In the genomic region with DNA sequence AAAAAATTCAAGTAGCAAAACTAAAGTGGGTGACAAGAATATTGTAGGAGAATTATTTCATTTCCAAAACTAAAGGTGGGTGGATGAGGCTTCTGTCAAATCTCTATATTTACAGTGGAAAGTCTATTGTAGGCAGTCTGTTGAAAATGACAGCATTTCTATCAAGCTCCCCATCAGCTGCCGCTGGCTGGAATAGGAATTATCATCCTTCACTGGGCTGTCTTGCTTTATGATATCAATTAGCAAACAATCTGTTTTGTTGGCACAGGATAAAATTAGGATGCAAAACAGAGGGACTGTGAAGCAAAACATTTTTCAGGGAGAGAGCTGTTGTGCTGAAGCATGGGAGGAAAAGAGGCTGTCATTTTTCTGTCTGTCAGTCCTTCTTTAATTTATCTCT, we compare ENCODE assay signal across 14 mouse cellular contexts.
DNase-seq lines count a peak whose midpoint lies in the region; ATAC-seq lines count a peak whose summit lies in the region.
"Had no signal": no experiment of that assay in that cellular context is flagged by ENCODE, and none has a peak within 500 bp of the region (broad histone marks: within the 10 kb centered on the region; RNA-seq: fewer than 3 reads in every experiment).

No protein-coding gene starts in this region.

- no peak overlapping the region for H3K4me3 ChIP-seq in hindbrain, embryonic 15.5 days
- H3K4me3 ChIP-seq in midbrain, embryonic 13.5 days (replicated peaks), result no peak overlapping the region
- H3K4me3 ChIP-seq: embryonic facial prominence, embryonic 15.5 days had no signal

- WGBS in hindbrain, embryonic 15.5 days, result 15% methylated on average over 1 of the region's 1 CpGs
- WGBS in midbrain, embryonic 13.5 days, result 13% methylated on average over 1 of the region's 1 CpGs

- no peak overlapping the region for H3K4me2 ChIP-seq in hindbrain, embryonic 15.5 days
- H3K4me2 ChIP-seq in midbrain, embryonic 13.5 days (replicated peaks), result no peak overlapping the region
- H3K4me2 ChIP-seq: embryonic facial prominence, embryonic 15.5 days; liver, embryonic 11.5 days had no signal

- H3K4me1 ChIP-seq in hindbrain, embryonic 15.5 days (replicated peaks), result peaks cover 8% of the 10 kb centered on the region; the same call in 1 of the 2 replicates
- H3K4me1 ChIP-seq in midbrain, embryonic 13.5 days (replicated peaks), result peaks cover 10% of the 10 kb centered on the region
- H3K4me1 ChIP-seq: embryonic facial prominence, embryonic 15.5 days had no signal

- 0 out of 2 replicates have a peak overlapping the region, but pooled peaks have one; percentile 6 for H3K27ac ChIP-seq in hindbrain, embryonic 15.5 days (replicated peaks)
- peak overlapping the region; percentile 78 for H3K27ac ChIP-seq in midbrain, embryonic 13.5 days
- H3K27ac ChIP-seq: embryonic facial prominence, embryonic 15.5 days had no signal

- H3K27me3 ChIP-seq in hindbrain, embryonic 15.5 days, result no peaks in the 10 kb centered on the region
- H3K27me3 ChIP-seq in midbrain, embryonic 13.5 days, result no peaks in the 10 kb centered on the region
- H3K27me3 ChIP-seq: embryonic facial prominence, embryonic 15.5 days had no signal

- DNase-seq in cerebellum, postnatal 25 days, result peak; percentile 11 to 26
- DNase-seq in cerebellum, adult 18-20 months, result no peak
- peak; percentile 2 to 3 for DNase-seq in cerebellum, postnatal 36 days
- DNase-seq in lung, postnatal 4 days, result no peak
- no peak for DNase-seq in T-cell, adult 2 months (ENCODE audit: low spot score)
- DNase-seq: B cell, adult 2 months; gastrocnemius, postnatal 25 days; heart, postnatal 10 days; kidney, postnatal 10 days had no signal

- peak; percentile 63 for ATAC-seq in hindbrain, embryonic 15.5 days (ENCODE audit: low FRiP score, low read depth)
- ATAC-seq in midbrain, embryonic 13.5 days, result 0 out of 2 replicates have a peak, but pooled peaks have one; percentile 12
- no peak for ATAC-seq in monocyte, adult 5-6 weeks (replicated peaks; ENCODE audit: insufficient number of reproducible peaks, low FRiP score, low TSS enrichment, poor library complexity, severe bottlenecking)

- H3K9ac ChIP-seq in hindbrain, embryonic 15.5 days, result no peak overlapping the region
- H3K9ac ChIP-seq in midbrain, embryonic 13.5 days (replicated peaks), result no peak overlapping the region
- H3K9ac ChIP-seq: embryonic facial prominence, embryonic 15.5 days had no signal

- H3K9me3 ChIP-seq in hindbrain, embryonic 15.5 days, result no peaks in the 10 kb centered on the region
- H3K9me3 ChIP-seq in midbrain, embryonic 13.5 days, result no peaks in the 10 kb centered on the region
- H3K9me3 ChIP-seq: embryonic facial prominence, embryonic 15.5 days had no signal

- no peaks in the 10 kb centered on the region for H3K36me3 ChIP-seq in hindbrain, embryonic 15.5 days
- H3K36me3 ChIP-seq in midbrain, embryonic 13.5 days, result no peaks in the 10 kb centered on the region
- H3K36me3 ChIP-seq: embryonic facial prominence, embryonic 15.5 days had no signal

Comparison
In these comparisons a context has a peak if more than half of its experiments do, and no peak if none do; other contexts are left out.
1. DNase-seq: peak in cerebellum, postnatal 25 days (2 of 2) and cerebellum, postnatal 36 days (2 of 2); none in cerebellum, adult 18-20 months (0 of 2), lung, postnatal 4 days (0 of 2) and T-cell, adult 2 months (single experiment).